Comparison of ENCODE assay signal across 8 mouse cellular contexts in the genomic region with DNA sequence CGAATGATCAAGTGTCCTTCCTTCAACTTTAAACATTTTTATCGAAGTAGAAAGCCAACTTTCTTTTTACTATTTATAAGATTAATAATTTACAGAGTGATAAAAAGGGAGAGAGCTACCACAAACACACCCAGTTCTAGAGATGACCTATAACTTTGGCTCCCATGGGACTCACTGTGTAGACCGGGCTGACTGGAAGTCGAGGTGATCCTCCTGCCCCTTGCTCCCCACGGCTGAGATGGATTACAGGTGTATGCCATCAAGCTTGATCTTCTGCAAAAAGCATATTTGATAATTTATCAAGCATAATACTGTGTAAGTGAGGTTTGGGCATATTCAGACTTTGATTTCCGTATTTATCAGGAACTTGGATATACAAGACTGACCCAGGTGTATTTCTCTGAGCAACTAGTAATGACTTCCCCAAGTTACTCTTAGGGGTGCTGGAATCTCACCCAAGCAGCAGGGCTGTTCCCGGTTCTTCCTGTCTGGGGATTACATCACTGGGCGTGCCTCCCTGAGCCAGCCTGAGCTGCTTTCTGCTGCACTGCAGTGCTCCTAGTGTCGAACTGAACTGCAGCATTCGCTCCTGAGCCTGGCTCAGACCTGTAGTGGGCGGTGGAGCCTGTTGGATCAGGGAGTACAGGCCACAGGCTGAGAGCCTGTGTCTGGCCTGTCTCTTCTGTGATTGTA. TPM values are rescaled to one million over a fixed set of nuclear protein-coding genes. Genes with fewer than 3 reads are reported as not detected.
A peak's percentile ranks its signal among the peaks of the same experiment; 100 is the strongest.
DNase-seq lines count a peak whose midpoint lies in the region; ATAC-seq lines count a peak whose summit lies in the region.

No protein-coding gene starts in this region.

- DNase-seq in adrenal gland, adult (ENCODE audit: inconsistent age in 2 of 2, low spot score in 1 of 2), result peak; percentile 36 to 65
- no peak for DNase-seq in adrenal gland, postnatal 4 days (ENCODE audit: low spot score in 2 of 2)
- DNase-seq in R1 (ENCODE audit: low read depth, low spot score) (peak; percentile 94), liver (peak; percentile 39)
- DNase-seq in fat pad, adult 2 months (ENCODE audit: extremely low read depth, low read depth, low spot score), result peak; percentile 49
- DNase-seq in heart, postnatal 4 days, result peak; percentile 76
- peak; percentile 50 to 56 for DNase-seq in right cerebral cortex, adult 2 months (ENCODE audit: low spot score in 2 of 2)

- no peak for ATAC-seq in activated CD4-positive, CD25-positive, alpha-beta regulatory T cell, adult 4 months

RNA-seq across cellular contexts. Expression of a gene that starts 7.4 kb away (rescaled TPM):
- total RNA-seq in adrenal gland, postnatal 4 days (2021), result 100 to 1,000 TPM; 116 to 140 TPM
- 100 to 1,000 TPM; 172 to 173 TPM for total RNA-seq in heart, postnatal 4 days (2021)
- polyA plus RNA-seq in activated CD4-positive, CD25-positive, alpha-beta regulatory T cell, adult 4 months (2017; shearing (Covaris generic)), result 10 to 100 TPM; 26.9 to 37.5 TPM

Comparison
In these comparisons a context has a peak if more than half of its experiments do, and no peak if none do; other contexts are left out.
1. DNase-seq: peak in adrenal gland, adult (2 of 2), R1 (single experiment), fat pad, adult 2 months (single experiment), heart, postnatal 4 days (single experiment), liver (single experiment) and right cerebral cortex, adult 2 months (2 of 2); none in adrenal gland, postnatal 4 days (0 of 2).